In the genomic region with DNA sequence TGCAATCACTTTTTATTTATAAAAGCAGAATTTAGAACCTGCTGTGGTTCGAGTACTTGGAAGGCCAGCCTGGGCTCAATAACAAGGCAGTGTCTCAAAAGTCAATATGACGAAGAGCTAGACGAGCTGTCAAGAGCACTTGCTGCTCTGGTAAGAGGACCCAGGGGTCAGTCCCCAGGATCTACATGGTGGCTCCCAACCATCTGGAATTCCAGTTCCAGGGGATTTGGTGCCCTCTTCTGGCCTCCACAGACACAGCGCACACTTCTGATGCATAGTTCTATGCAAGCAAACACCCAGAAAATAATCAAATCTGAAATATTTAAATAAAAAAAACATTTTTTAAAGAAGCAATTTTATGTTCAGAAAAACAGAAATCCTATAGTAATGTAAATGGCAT, we compare ENCODE assay signal across 9 mouse cellular contexts. TPM values are rescaled to one million over a fixed set of nuclear protein-coding genes. Genes with fewer than 3 reads are reported as not detected.
DNase-seq lines count a peak whose midpoint lies in the region; ATAC-seq and TF ChIP-seq lines count a peak whose summit lies in the region.
"Had no signal": no experiment of that assay in that cellular context is flagged by ENCODE, and none has a peak within 500 bp of the region (broad histone marks: within the 10 kb centered on the region; RNA-seq: fewer than 3 reads in every experiment).

No protein-coding gene starts in this region.

- H3K4me1 ChIP-seq in forebrain, embryonic 10.5 days = peaks cover 8% of the 10 kb centered on the region
- H3K4me1 ChIP-seq in forebrain, embryonic 11.5 days (replicated peaks; ENCODE audit: control insufficient read depth, insufficient read depth, low read length) = no peaks in the 10 kb centered on the region
- H3K4me1 ChIP-seq in liver, postnatal 0 days (ENCODE audit: insufficient read depth) = peaks cover 3% of the 10 kb centered on the region; the same call in 1 of the 2 replicates
- peaks cover 11% of the 10 kb centered on the region for H3K4me1 ChIP-seq in liver, embryonic 12.5 days
- no peaks in the 10 kb centered on the region for H3K4me1 ChIP-seq in small intestine, adult 2 months (ENCODE audit: control insufficient read depth, insufficient read depth, insufficient read length, low read length)
- 0 out of 2 replicates have a peak, but pooled peaks cover under 1% of the 10 kb centered on the region for H3K4me1 ChIP-seq in forebrain, embryonic 15.5 days

- peak; percentile 47 for TF ChIP-seq CTCF in liver, postnatal 0 days (IDR thresholded peaks at IDR 0.05; ENCODE audit: low read depth)
- TF ChIP-seq CTCF in small intestine, adult 2 months (IDR thresholded peaks at IDR 0.05; ENCODE audit: extremely low read depth, insufficient read length, insufficient replicate concordance, low read depth, low read length) = peak; percentile 15; the same call in 1 of the 2 replicates

- H3K4me3 ChIP-seq in forebrain, embryonic 10.5 days = no peak overlapping the region
- no peak overlapping the region for H3K4me3 ChIP-seq in forebrain, embryonic 11.5 days (ENCODE audit: low read depth, low read length)
- H3K4me3 ChIP-seq in liver, postnatal 0 days (ENCODE audit: low read depth, low read length) = no peak overlapping the region
- H3K4me3 ChIP-seq in liver, embryonic 12.5 days = no peak overlapping the region
- H3K4me3 ChIP-seq in small intestine, adult 2 months (ENCODE audit: low read depth, low read length) = no peak overlapping the region
- no peak overlapping the region for H3K4me3 ChIP-seq in forebrain, embryonic 15.5 days
- H3K4me3 ChIP-seq: embryonic facial prominence, embryonic 13.5 days had no signal

- TF ChIP-seq EP300 in liver, postnatal 0 days (IDR thresholded peaks at IDR 0.05; ENCODE audit: low read depth) = no peak

- H3K36me3 ChIP-seq in forebrain, embryonic 10.5 days (replicated peaks) = peaks cover 79% of the 10 kb centered on the region
- H3K36me3 ChIP-seq in forebrain, embryonic 11.5 days (ENCODE audit: control insufficient read depth, insufficient read depth, low read length) = no peaks in the 10 kb centered on the region; the same call in 1 of the 2 replicates
- H3K36me3 ChIP-seq in liver, postnatal 0 days (replicated peaks; ENCODE audit: insufficient read depth, low read length) = peaks cover 25% of the 10 kb centered on the region; the same call in 1 of the 2 replicates
- H3K36me3 ChIP-seq in liver, embryonic 12.5 days = peaks cover 66% of the 10 kb centered on the region
- peaks cover 23% of the 10 kb centered on the region for H3K36me3 ChIP-seq in small intestine, adult 2 months (ENCODE audit: control insufficient read depth, insufficient read depth, low read length)
- peaks cover 18% of the 10 kb centered on the region for H3K36me3 ChIP-seq in forebrain, embryonic 15.5 days

- H3K27me3 ChIP-seq in forebrain, embryonic 10.5 days (ENCODE audit: poor library complexity, severe bottlenecking) = no peaks in the 10 kb centered on the region
- H3K27me3 ChIP-seq in forebrain, embryonic 11.5 days (ENCODE audit: control insufficient read depth, insufficient read depth, low read length) = no peaks in the 10 kb centered on the region
- H3K27me3 ChIP-seq in liver, postnatal 0 days (ENCODE audit: insufficient read depth, low read length) = no peaks in the 10 kb centered on the region
- H3K27me3 ChIP-seq in liver, embryonic 12.5 days (replicated peaks) = no peaks in the 10 kb centered on the region
- no peaks in the 10 kb centered on the region for H3K27me3 ChIP-seq in small intestine, adult 2 months (ENCODE audit: control insufficient read depth, insufficient read depth, low read length)
- H3K27me3 ChIP-seq in forebrain, embryonic 15.5 days = no peaks in the 10 kb centered on the region

- peak; percentile 24 for DNase-seq in forebrain, embryonic 10.5 days (ENCODE audit: extremely low spot score, low spot score)
- DNase-seq in forebrain, embryonic 11.5 days (ENCODE audit: low spot score) = no peak
- DNase-seq in liver, postnatal 0 days = no peak
- DNase-seq in embryo, embryonic 10 days (ENCODE audit: low spot score) = peak; percentile 49
- no peak for DNase-seq in urinary bladder, postnatal 10 days (ENCODE audit: low spot score)

- H3K27ac ChIP-seq in forebrain, embryonic 10.5 days = no peak overlapping the region
- H3K27ac ChIP-seq in forebrain, embryonic 11.5 days (ENCODE audit: low read depth, low read length) = no peak overlapping the region
- no peak overlapping the region for H3K27ac ChIP-seq in liver, postnatal 0 days (ENCODE audit: low read depth)
- no peak overlapping the region for H3K27ac ChIP-seq in liver, embryonic 12.5 days
- H3K27ac ChIP-seq in small intestine, adult 2 months (ENCODE audit: insufficient read depth, low read depth, low read length) = no peak overlapping the region
- no peak overlapping the region for H3K27ac ChIP-seq in forebrain, embryonic 15.5 days (replicated peaks)

- no peak overlapping the region for H3K4me2 ChIP-seq in forebrain, embryonic 11.5 days (ENCODE audit: low read depth, low read length, severe bottlenecking)
- H3K4me2 ChIP-seq in liver, postnatal 0 days (ENCODE audit: low read depth, low read length) = no peak overlapping the region
- H3K4me2 ChIP-seq in liver, embryonic 12.5 days = no peak overlapping the region
- H3K4me2 ChIP-seq in forebrain, embryonic 15.5 days (replicated peaks) = no peak overlapping the region
- H3K4me2 ChIP-seq: embryonic facial prominence, embryonic 13.5 days had no signal

- WGBS in forebrain, embryonic 10.5 days = 96% methylated on average over 4 of the region's 4 CpGs
- WGBS in forebrain, embryonic 11.5 days = 96% methylated on average over 4 of the region's 4 CpGs
- WGBS in liver, postnatal 0 days (ENCODE audit: insufficient replicate concordance) = 90% methylated on average over 4 of the region's 4 CpGs
- 92% methylated on average over 4 of the region's 4 CpGs for WGBS in liver, embryonic 12.5 days (ENCODE audit: insufficient replicate concordance)
- 98% methylated on average over 4 of the region's 4 CpGs for WGBS in small intestine, adult 2 months
- 93% methylated on average over 4 of the region's 4 CpGs for WGBS in forebrain, embryonic 15.5 days

- no peak for TF ChIP-seq POLR2A in small intestine, adult 2 months (IDR thresholded peaks at IDR 0.05; ENCODE audit: low read depth, low read length)

- no peak overlapping the region for H3K9ac ChIP-seq in forebrain, embryonic 11.5 days (ENCODE audit: low read length)
- no peak overlapping the region for H3K9ac ChIP-seq in liver, postnatal 0 days (replicated peaks)
- H3K9ac ChIP-seq in liver, embryonic 12.5 days = no peak overlapping the region
- H3K9ac ChIP-seq in forebrain, embryonic 15.5 days (replicated peaks) = no peak overlapping the region
- H3K9ac ChIP-seq: embryonic facial prominence, embryonic 13.5 days had no signal

- no peak for ATAC-seq in forebrain, embryonic 11.5 days (replicated peaks; ENCODE audit: low FRiP score)
- no peak for ATAC-seq in liver, postnatal 0 days
- ATAC-seq in liver, embryonic 12.5 days = no peak
- no peak for ATAC-seq in forebrain, embryonic 15.5 days (replicated peaks)

- no peaks in the 10 kb centered on the region for H3K9me3 ChIP-seq in forebrain, embryonic 10.5 days
- H3K9me3 ChIP-seq in forebrain, embryonic 11.5 days (ENCODE audit: control insufficient read depth, low read length) = no peaks in the 10 kb centered on the region
- no peaks in the 10 kb centered on the region for H3K9me3 ChIP-seq in liver, postnatal 0 days (ENCODE audit: low read length)
- H3K9me3 ChIP-seq in liver, embryonic 12.5 days (replicated peaks) = no peaks in the 10 kb centered on the region
- H3K9me3 ChIP-seq in forebrain, embryonic 15.5 days = no peaks in the 10 kb centered on the region
- H3K9me3 ChIP-seq: embryonic facial prominence, embryonic 13.5 days had no signal

RNA-seq across cellular contexts. Expression of gene Thada, which starts 45.0 kb away (rescaled TPM):
- polyA plus RNA-seq in forebrain, embryonic 10.5 days (2016; fragmentation: Nextera tagmentation; extraction: Ambion mirVana) = 11.3 and 12.1 TPM in 2 replicates
- 10.9 and 13.8 TPM in 2 replicates for polyA plus RNA-seq in forebrain, embryonic 11.5 days (2014; fragmentation: Nextera tagmentation; extraction: Ambion mirVana)
- polyA plus RNA-seq in liver, postnatal 0 days (2015; fragmentation: Nextera tagmentation; extraction: Ambion mirVana) = 1.2 and 1.5 TPM in 2 replicates
- polyA plus RNA-seq in liver, embryonic 12.5 days (2016; fragmentation: Nextera tagmentation; extraction: Ambion mirVana) = 6.1 and 7.8 TPM in 2 replicates
- polyA plus RNA-seq in small intestine, adult 2 months (2012; rRNA removed) = 3.5 and 4.6 TPM in 2 replicates
- polyA plus RNA-seq in forebrain, embryonic 15.5 days (2015; fragmentation: Nextera tagmentation; extraction: Ambion mirVana) = 6.0 and 6.3 TPM in 2 replicates

Comparison
In these comparisons a context has a peak if more than half of its experiments do, and no peak if none do; other contexts are left out.
1. DNase-seq: peak in forebrain, embryonic 10.5 days (single experiment) and embryo, embryonic 10 days (single experiment); none in forebrain, embryonic 11.5 days (single experiment), liver, postnatal 0 days (single experiment) and urinary bladder, postnatal 10 days (single experiment).